Mouse (Mus musculus): Measurements from ENCODE around the gene C1rb.

DNA sequence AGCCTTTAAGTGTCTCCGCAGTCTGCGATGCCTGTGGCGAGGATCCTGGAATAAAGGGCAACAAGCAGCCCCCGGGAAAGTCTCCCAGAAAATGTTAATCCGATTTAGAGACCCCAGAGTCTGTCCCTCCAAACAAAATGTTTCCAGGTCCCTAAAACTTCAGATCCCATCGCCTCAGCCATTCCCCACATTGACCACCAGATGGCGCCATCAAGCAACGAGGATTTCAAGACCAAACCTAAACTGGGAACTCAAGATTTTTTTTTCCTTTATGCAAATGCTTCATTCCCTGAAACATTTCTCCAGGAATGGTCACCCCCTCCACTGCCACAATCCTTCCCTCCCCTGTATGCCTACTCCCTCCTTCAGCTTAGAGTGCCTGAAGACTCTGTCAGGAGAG is at the start of gene C1rb:
- no peak for TF ChIP-seq POLR2A (IDR thresholded peaks at IDR 0.05; ENCODE audit: low read depth, low read length)
- peak; percentile 84; the same call in 1 of the 2 replicates for TF ChIP-seq CTCF (IDR thresholded peaks at IDR 0.05; ENCODE audit: extremely low read depth, insufficient read length, insufficient replicate concordance, low read depth, low read length)

All from small intestine, adult 2 months (tissue).